Mouse (Mus musculus): ENCODE data around the gene Zfp30. TPM values are rescaled to one million over a fixed set of nuclear protein-coding genes. Genes with fewer than 3 reads are reported as not detected.

Gene Zfp30
- polyA plus RNA-seq, 1 experiment from 2014 or later = 0.86 TPM

DNA sequence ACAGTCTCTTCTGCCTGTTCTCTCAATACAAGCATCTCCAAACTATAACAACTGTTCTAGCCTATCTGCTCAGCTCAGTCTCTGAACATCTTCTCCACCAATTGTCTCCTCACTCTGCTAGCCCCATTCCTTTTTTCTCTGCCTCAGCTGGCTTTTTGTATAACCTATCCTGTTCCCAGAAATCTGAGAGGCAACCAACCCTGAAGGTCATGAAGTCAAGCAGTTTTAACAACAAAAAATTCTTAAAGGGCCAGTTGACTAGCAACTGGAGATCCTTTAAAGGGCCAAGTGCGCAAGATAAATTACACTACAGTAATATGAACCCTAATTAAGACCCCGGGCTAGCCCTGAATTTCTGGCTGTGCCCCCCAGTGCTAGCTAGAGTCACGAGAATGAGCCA, 9.4 kb upstream of the Zfp30 start:
- no peaks in the 10 kb centered on the region for H3K9me3 ChIP-seq (replicated peaks; ENCODE audit: control insufficient read depth, low read length)
- H3K4me1 ChIP-seq (ENCODE audit: control insufficient read depth, low read depth, low read length) = peaks cover 8% of the 10 kb centered on the region
- H3K4me3 ChIP-seq (ENCODE audit: low read depth, low read length) = no peak overlapping the region
- no peak overlapping the region for H3K4me2 ChIP-seq (ENCODE audit: low read depth, low read length)
- H3K36me3 ChIP-seq (ENCODE audit: control insufficient read depth, insufficient read depth) = peaks cover 55% of the 10 kb centered on the region
- no peak for ATAC-seq (ENCODE audit: low read depth)
- H3K27me3 ChIP-seq (ENCODE audit: control insufficient read depth, insufficient read depth, low read depth, low read length) = no peaks in the 10 kb centered on the region
- H3K9ac ChIP-seq (ENCODE audit: low read depth, low read length) = no peak overlapping the region
- H3K27ac ChIP-seq (ENCODE audit: low read length) = no peak overlapping the region
- 85% methylated on average over 3 of the region's 3 CpGs for WGBS (ENCODE audit: insufficient replicate concordance)

DNA sequence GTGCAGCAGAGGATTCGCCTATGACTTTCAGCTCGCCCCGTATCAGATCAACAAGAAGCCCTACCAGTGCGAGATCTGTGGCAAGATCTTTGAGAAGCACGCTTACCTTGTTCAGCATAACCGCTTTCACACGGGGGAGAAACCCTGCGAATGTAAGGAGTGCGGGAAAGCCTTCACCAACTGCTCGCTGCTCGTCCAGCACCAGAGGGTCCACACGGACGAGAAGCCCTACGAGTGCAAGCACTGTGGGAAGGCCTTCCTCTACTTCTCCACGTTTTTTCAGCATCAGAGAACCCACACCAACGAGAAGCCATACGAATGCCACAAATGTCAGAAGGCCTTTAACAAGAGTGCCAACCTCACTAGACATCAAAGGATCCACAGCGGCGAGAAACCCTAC, 7.2 kb upstream of the Zfp30 start:
- 89% methylated on average over 19 of the region's 19 CpGs for WGBS (ENCODE audit: insufficient replicate concordance)
- Histone ChIP-seq H3K36me3 (ENCODE audit: control insufficient read depth, insufficient read depth) (peaks cover 54% of the 10 kb centered on the region), H3K27ac (ENCODE audit: low read length) (no peak overlapping the region), H3K9ac (ENCODE audit: low read depth, low read length) (no peak overlapping the region), H3K4me1 (ENCODE audit: control insufficient read depth, low read depth, low read length) (no peaks in the 10 kb centered on the region), H3K4me3 (ENCODE audit: low read depth, low read length) (no peak overlapping the region), H3K27me3 (ENCODE audit: control insufficient read depth, insufficient read depth, low read depth, low read length) (no peaks in the 10 kb centered on the region), H3K9me3 (replicated peaks; ENCODE audit: control insufficient read depth, low read length) (no peaks in the 10 kb centered on the region), H3K4me2 (ENCODE audit: low read depth, low read length) (no peak overlapping the region)
- ATAC-seq (ENCODE audit: low read depth) = no peak

DNA sequence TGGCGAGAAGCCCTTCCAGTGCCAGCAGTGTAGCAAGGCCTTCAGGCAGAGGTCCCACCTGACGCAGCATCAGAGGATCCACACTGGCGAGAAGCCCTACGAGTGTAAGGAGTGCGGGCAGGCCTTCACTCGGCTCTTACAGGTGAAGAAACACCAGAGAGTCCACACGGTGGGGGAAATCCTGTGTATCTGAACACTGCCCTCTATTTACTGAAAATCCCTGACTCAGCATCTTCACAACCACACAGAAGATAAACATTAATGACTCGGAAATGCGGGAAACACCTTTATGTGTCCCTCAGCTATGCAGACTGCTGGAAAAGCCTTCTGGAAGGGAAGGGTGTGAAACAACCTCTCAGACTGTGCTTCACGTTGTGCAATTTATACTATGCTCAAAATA, 6.4 kb upstream of the Zfp30 start:
- Histone ChIP-seq H3K9ac (ENCODE audit: low read depth, low read length) (no peak overlapping the region), H3K27me3 (ENCODE audit: control insufficient read depth, insufficient read depth, low read depth, low read length) (no peaks in the 10 kb centered on the region), H3K4me1 (ENCODE audit: control insufficient read depth, low read depth, low read length) (no peaks in the 10 kb centered on the region), H3K36me3 (ENCODE audit: control insufficient read depth, insufficient read depth) (peaks cover 48% of the 10 kb centered on the region), H3K27ac (ENCODE audit: low read length) (no peak overlapping the region), H3K4me3 (ENCODE audit: low read depth, low read length) (no peak overlapping the region), H3K4me2 (ENCODE audit: low read depth, low read length) (no peak overlapping the region), H3K9me3 (replicated peaks; ENCODE audit: control insufficient read depth, low read length) (no peaks in the 10 kb centered on the region)
- no peak for ATAC-seq (ENCODE audit: low read depth)
- 85% methylated on average over 10 of the region's 10 CpGs for WGBS (ENCODE audit: insufficient replicate concordance)

DNA sequence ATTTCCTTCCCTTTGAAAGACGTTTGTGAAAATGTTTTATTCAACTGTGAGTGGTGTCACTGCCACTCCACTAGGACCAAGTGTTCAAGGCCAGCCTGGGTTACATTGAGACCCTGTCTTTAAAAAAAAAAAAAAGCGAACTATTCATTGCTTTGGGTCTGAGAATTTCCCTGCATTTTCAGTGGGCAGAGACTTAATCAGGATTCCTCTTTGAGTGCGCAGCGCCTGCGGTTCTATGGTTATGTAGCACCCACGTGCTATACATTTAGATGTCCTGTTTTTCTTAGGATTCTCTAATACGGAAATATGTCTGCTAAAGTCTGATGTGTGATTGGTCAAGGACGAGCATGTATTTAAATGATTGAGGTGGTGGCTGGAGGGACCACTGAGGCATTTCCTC, 1.2 kb downstream of the Zfp30 start:
- H3K4me2 ChIP-seq (ENCODE audit: low read depth, low read length) = peak overlapping the region; percentile 87
- H3K36me3 ChIP-seq (ENCODE audit: control insufficient read depth, insufficient read depth) = no peaks in the 10 kb centered on the region
- no peaks in the 10 kb centered on the region; the same call in 1 of the 2 replicates for H3K9me3 ChIP-seq (replicated peaks; ENCODE audit: control insufficient read depth, low read length)
- WGBS (ENCODE audit: insufficient replicate concordance) = 59% methylated on average over 8 of the region's 8 CpGs
- H3K27me3 ChIP-seq (ENCODE audit: control insufficient read depth, insufficient read depth, low read depth, low read length) = no peaks in the 10 kb centered on the region
- no peak overlapping the region for H3K9ac ChIP-seq (ENCODE audit: low read depth, low read length)
- no peak overlapping the region for H3K27ac ChIP-seq (ENCODE audit: low read length)
- H3K4me3 ChIP-seq (ENCODE audit: low read depth, low read length) = no peak overlapping the region
- ATAC-seq (ENCODE audit: low read depth) = no peak
- peaks cover 3% of the 10 kb centered on the region; the same call in 1 of the 2 replicates for H3K4me1 ChIP-seq (ENCODE audit: control insufficient read depth, low read depth, low read length)

DNA sequence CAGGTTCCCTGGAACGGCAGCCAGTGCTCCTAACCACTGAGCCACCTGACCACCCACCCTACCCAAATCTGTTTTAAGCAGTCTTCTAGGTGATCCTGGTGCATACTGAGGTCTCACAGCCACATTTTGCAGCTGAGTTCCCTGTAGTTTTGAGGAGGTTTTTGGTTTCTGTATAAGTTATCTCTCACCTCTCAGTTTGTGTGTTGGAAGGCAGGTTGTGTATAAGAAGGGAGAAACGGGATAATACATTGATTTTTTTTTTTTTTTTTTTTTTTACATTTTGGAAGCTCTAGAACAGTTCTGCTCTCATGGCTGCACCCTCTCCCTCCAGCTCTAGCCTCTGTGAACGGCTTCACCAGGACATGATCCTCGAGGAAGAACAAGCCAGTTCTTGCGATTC, 2.1 kb downstream of the Zfp30 start:
- WGBS (ENCODE audit: insufficient replicate concordance) = 72% methylated on average over 5 of the region's 5 CpGs
- Histone ChIP-seq H3K4me1 (ENCODE audit: control insufficient read depth, low read depth, low read length) (peaks cover 3% of the 10 kb centered on the region; the same call in 1 of the 2 replicates), H3K4me2 (ENCODE audit: low read depth, low read length) (no peak overlapping the region), H3K36me3 (ENCODE audit: control insufficient read depth, insufficient read depth) (no peaks in the 10 kb centered on the region), H3K9ac (ENCODE audit: low read depth, low read length) (no peak overlapping the region), H3K27ac (ENCODE audit: low read length) (no peak overlapping the region), H3K4me3 (ENCODE audit: low read depth, low read length) (no peak overlapping the region), H3K27me3 (ENCODE audit: control insufficient read depth, insufficient read depth, low read depth, low read length) (no peaks in the 10 kb centered on the region), H3K9me3 (replicated peaks; ENCODE audit: control insufficient read depth, low read length) (no peaks in the 10 kb centered on the region; the same call in 1 of the 2 replicates)
- no peak for ATAC-seq (ENCODE audit: low read depth)

DNA sequence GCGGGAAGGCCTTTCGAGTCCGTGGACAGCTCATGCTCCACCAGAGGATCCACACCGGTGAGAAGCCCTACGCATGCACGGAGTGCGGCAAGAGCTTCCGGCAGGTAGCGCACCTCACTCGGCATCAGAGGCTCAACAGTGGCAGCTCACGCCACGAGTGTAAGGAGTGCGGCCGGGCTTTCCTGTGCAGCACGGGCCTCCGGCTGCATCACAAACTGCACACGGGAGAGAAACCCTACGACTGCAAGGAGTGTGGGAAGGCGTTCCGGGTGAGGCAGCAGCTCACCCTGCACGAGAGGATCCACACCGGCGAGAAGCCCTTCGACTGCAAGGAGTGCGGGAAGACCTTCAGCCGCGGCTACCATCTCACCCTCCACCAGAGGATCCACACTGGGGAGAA, 9.1 kb downstream of the Zfp30 start:
- Histone ChIP-seq H3K9ac (ENCODE audit: low read depth, low read length) (no peak overlapping the region), H3K36me3 (ENCODE audit: control insufficient read depth, insufficient read depth) (peaks cover 3% of the 10 kb centered on the region; the same call in 1 of the 2 replicates), H3K27me3 (ENCODE audit: control insufficient read depth, insufficient read depth, low read depth, low read length) (no peaks in the 10 kb centered on the region), H3K27ac (ENCODE audit: low read length) (no peak overlapping the region), H3K9me3 (replicated peaks; ENCODE audit: control insufficient read depth, low read length) (no peaks in the 10 kb centered on the region), H3K4me1 (ENCODE audit: control insufficient read depth, low read depth, low read length) (no peaks in the 10 kb centered on the region), H3K4me3 (ENCODE audit: low read depth, low read length) (no peak overlapping the region), H3K4me2 (ENCODE audit: low read depth, low read length) (no peak overlapping the region)
- ATAC-seq (ENCODE audit: low read depth) = no peak
- WGBS (ENCODE audit: insufficient replicate concordance) = 38% methylated on average over 27 of the region's 27 CpGs

DNA sequence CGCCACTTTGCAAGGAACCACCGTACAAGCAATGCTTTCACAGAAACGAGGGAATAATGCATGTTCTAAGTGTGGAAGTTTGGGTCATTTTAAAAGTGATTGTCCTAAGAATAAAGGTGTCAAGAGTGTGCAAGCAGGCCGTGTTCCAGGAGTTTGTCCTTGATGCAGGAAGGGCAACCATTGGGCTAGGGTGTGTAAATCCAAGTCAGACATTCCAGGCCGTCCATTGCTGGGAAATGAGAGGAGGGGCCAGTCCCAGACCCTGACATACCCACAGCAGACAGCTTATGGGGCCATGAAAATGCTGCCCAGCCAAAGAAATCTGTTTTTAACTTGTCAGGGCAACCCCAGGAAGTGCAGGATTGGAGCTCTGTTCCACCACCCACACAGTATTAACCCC, 23.2 kb downstream of the Zfp30 start:
- Histone ChIP-seq H3K27ac (ENCODE audit: low read length) (no peak overlapping the region), H3K4me3 (ENCODE audit: low read depth, low read length) (no peak overlapping the region), H3K36me3 (ENCODE audit: control insufficient read depth, insufficient read depth) (no peaks in the 10 kb centered on the region), H3K9ac (ENCODE audit: low read depth, low read length) (no peak overlapping the region), H3K4me1 (ENCODE audit: control insufficient read depth, low read depth, low read length) (no peaks in the 10 kb centered on the region), H3K27me3 (ENCODE audit: control insufficient read depth, insufficient read depth, low read depth, low read length) (no peaks in the 10 kb centered on the region), H3K4me2 (ENCODE audit: low read depth, low read length) (no peak overlapping the region), H3K9me3 (replicated peaks; ENCODE audit: control insufficient read depth, low read length) (no peaks in the 10 kb centered on the region)
- WGBS (ENCODE audit: insufficient replicate concordance) = 63% methylated on average over 5 of the region's 5 CpGs
- ATAC-seq (ENCODE audit: low read depth) = no peak

DNA sequence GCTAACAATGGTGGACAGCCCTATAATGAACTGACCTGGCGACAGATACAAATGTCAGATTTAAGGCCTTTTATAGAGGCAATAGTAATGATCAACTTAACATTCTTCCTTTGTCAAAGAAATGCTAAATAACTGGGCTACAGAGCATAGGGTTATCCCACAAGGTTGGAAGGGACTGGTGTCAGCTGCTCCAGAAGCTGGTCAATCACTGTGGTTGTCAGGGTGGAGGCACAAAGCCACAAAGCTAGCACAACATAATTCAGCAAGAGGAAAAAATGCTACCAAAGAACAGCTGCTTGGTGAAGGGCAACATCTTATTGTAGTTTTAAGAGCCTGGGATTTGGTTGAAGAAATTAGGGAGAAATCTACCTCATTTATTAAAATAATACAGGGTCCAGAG, 28.4 kb downstream of the Zfp30 start:
- Histone ChIP-seq H3K9me3 (replicated peaks; ENCODE audit: control insufficient read depth, low read length) (no peaks in the 10 kb centered on the region), H3K4me3 (ENCODE audit: low read depth, low read length) (no peak overlapping the region), H3K36me3 (ENCODE audit: control insufficient read depth, insufficient read depth) (no peaks in the 10 kb centered on the region), H3K27me3 (ENCODE audit: control insufficient read depth, insufficient read depth, low read depth, low read length) (no peaks in the 10 kb centered on the region), H3K9ac (ENCODE audit: low read depth, low read length) (no peak overlapping the region), H3K4me1 (ENCODE audit: control insufficient read depth, low read depth, low read length) (peaks cover 24% of the 10 kb centered on the region), H3K27ac (ENCODE audit: low read length) (no peak overlapping the region), H3K4me2 (ENCODE audit: low read depth, low read length) (no peak overlapping the region)
- no peak for ATAC-seq (ENCODE audit: low read depth)
- WGBS (ENCODE audit: insufficient replicate concordance) = 47% methylated on average over 1 of the region's 1 CpGs

DNA sequence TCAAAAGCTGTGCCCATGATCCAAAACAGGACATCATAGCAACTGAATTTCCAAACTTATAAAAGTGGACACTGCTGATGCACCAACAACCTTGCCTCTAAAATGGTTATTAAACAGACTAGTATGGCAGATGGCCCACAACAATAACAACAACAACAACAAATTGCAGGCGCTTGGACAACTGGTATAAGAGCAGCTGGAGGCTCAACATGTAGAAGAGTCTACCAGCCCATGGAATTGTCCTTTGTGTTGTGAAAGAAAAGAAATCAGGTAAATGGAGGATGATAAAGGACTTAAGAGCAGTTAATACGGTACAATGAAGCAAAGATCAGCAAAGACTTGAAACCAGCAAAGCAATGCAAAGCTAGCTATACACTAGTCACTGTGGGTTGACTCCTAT, 30.6 kb downstream of the Zfp30 start:
- Histone ChIP-seq H3K36me3 (ENCODE audit: control insufficient read depth, insufficient read depth) (no peaks in the 10 kb centered on the region), H3K9ac (ENCODE audit: low read depth, low read length) (no peak overlapping the region), H3K4me1 (ENCODE audit: control insufficient read depth, low read depth, low read length) (peaks cover 25% of the 10 kb centered on the region), H3K9me3 (replicated peaks; ENCODE audit: control insufficient read depth, low read length) (no peaks in the 10 kb centered on the region), H3K27ac (ENCODE audit: low read length) (no peak overlapping the region), H3K4me2 (ENCODE audit: low read depth, low read length) (no peak overlapping the region), H3K27me3 (ENCODE audit: control insufficient read depth, insufficient read depth, low read depth, low read length) (no peaks in the 10 kb centered on the region), H3K4me3 (ENCODE audit: low read depth, low read length) (no peak overlapping the region)
- no peak for ATAC-seq (ENCODE audit: low read depth)
- WGBS (ENCODE audit: insufficient replicate concordance) = 80% methylated on average over 2 of the region's 2 CpGs
